Mouse (Mus musculus): ENCODE measurements around the gene Retreg3. TPM values are rescaled to one million over a fixed set of nuclear protein-coding genes. Genes with fewer than 3 reads are reported as not detected.
A peak's percentile ranks its signal among the peaks of the same experiment; 100 is the strongest.

Retreg3 gene
- polyA plus RNA-seq, 2 experiments from 2014 or later = 14.4 to 24.7 TPM

GRCm38 (mm10) chr11:101115564-101115963 lies 4.1 kb downstream of the Retreg3 start:
- no peak for ATAC-seq

DNA sequence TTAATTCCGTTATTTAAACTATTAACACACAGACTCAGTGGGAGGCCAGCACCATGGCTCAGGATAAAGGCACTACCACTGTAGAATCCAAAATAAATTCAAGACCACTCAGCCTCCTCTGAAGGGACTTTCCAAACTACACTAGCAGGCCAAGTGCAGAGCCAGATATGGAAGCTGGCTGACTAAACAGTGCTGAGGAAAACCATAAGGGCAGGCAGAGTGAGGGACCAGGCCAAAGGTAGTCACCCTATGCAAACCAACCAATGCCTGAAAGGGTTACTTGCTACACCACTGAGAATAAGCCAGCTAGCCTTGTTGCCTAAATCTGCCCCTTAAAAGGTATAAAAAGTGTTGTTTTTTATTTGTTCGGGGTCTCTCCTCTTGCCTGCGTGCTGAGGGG lies 7.5 kb downstream of the Retreg3 start:
- no peak for ATAC-seq

- ATAC-seq = no peak
These were observed 8.5 kb downstream of the Retreg3 start for GRCm38 (mm10) chr11:101111178-101111577.

GRCm38 (mm10) chr11:101110708-101111107 lies 9.0 kb downstream of the Retreg3 start:
- no peak for ATAC-seq

DNA sequence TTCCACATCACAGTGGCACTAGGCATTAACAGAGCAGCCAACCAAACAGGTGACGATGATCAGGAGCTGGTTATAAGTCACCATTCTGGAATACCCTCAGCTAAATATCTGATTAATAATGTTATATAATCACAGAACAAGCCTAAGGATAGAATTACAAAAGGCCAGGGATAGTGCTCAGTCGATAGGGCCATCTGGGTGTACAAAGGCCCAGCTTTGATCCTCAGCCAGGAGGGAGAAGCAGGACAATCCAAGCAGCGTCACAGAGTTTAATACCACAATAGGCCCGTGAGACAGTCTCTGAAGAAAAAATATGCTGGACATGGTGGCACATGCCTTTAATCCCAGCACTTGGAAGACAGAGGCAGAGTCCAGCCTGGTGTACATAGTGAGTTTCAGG lies 10.3 kb downstream of the Retreg3 start:
- no peak for ATAC-seq

DNA sequence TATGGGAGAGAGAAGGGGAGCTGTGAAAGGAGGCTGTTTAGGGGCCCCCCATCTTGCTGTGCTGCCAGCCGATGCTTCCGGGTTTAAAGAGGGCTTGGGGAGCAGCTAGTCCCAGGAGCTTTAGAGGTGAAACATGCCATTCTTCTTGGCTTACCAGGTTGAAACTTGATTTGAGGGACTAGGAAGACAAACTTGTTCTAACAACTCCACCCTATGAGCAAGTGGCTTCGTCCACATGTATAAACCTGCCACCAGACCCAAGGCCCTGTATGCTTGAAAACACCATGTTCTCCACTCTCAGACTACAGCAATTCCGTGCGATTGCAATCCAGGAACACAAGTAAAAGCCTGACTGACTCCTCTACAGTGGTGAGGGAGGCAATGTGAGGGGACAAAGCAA lies 16.7 kb downstream of the Retreg3 start:
- ATAC-seq = no peak

DNA sequence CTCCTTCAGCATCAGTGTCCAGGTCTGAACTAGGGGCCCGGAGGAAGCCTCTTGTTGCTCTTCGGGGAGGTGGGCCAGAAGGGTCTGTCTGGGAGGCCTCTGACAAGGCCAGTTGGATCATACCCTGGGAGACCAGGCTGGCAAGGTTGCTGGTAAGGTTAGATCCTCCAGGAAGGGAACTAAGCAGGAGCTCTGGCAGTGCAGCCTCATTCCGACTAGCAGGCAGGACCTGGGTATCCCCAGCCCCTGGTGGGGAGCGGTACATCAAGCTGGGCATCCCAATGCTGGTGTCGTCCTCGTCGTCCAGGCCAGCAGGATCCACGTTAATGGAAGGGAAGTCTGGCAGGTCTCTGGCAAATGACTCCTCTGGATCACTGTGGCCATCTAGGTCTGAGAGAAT lies 21.5 kb downstream of the Retreg3 start:
- no peak for ATAC-seq

GRCm38 (mm10) chr11:101095314-101096024 lies 24.2 kb downstream of the Retreg3 start, which contains the start of gene Psmc3ip:
Psmc3ip (minus strand) TSS chr11:101095436.
- ATAC-seq = peak; percentile 86

GRCm38 (mm10) chr11:101094930-101095313 lies 24.8 kb downstream of the Retreg3 start:
- no peak for ATAC-seq

DNA sequence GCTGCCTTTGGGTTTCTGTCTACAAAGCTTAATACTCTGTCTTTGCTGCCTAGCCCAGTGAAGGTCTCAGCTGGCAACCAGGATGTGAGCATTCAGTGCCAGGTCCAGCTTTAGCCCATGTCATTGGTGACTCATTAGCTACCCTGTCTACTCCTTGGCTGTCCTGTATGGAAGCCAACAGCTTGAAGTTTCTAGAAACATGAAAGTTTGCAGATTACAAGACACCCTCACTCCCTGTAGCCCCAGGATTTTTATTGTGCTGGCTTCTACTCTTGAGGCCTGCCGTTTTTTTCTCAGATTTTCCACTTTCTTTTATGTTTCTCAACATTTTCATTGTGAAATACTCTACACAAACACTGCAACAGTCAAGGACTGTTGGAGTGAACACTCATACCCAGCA lies 29.8 kb downstream of the Retreg3 start:
- no peak for ATAC-seq

- no peak for ATAC-seq
These were observed 32.0 kb downstream of the Retreg3 start for GRCm38 (mm10) chr11:101087682-101088055.

DNA sequence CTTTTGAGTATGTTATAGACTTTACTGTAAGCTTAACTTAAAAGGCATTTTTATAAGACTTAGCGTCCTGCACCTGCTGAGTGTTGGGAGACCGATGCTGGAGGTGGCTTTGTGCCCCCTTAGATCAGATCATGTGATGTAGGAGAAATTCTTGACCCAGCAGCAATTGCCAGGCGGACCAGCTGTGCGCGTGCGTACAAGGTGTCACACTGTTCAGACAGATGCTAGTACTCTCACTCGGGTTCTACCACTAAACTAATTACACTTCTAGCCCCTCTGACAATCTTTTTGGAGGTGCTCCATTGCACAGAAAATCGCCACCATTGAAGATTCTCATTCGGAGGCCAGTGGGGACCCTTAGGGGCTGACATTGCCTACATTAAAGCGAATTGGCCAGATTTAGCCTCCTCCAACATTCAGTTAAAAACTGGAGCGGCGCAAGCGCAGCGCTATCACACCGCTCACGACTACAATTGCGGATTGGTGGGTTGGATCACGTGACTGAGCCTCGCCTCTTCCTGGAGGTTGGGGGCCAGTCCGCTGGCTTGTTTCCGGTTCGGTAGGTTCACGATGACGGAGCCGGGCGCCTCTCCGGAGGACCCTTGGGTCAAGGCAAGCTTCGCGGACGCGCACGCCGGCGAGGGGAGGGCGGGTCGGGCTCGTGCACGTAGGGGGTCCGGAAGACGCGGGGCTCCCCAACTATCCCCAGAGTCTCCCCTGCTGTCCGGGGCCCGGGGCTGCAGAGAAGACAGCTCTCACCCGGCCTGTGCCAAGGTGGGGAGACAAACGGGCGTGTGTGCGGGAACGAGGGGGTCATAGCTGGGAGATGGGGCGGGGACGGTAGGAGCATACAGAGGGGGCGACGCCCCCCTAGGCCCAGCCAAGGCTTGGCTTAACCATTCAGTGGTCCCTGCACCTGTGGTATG lies 32.7 kb downstream of the Retreg3 start, which contains the start of gene Mlx:
Gene Mlx, plus strand, starts transcription at position 522 of the 926 bp plus-strand sequence.
- ATAC-seq = peak; percentile 81

GRCm38 (mm10) chr11:101086323-101086674 lies 33.4 kb downstream of the Retreg3 start:
- ATAC-seq = no peak

GRCm38 (mm10) chr11:101085617-101086322 lies 33.9 kb downstream of the Retreg3 start:
- ATAC-seq = no peak

- no peak for ATAC-seq
These were observed 34.9 kb downstream of the Retreg3 start for GRCm38 (mm10) chr11:101084811-101085210.

DNA sequence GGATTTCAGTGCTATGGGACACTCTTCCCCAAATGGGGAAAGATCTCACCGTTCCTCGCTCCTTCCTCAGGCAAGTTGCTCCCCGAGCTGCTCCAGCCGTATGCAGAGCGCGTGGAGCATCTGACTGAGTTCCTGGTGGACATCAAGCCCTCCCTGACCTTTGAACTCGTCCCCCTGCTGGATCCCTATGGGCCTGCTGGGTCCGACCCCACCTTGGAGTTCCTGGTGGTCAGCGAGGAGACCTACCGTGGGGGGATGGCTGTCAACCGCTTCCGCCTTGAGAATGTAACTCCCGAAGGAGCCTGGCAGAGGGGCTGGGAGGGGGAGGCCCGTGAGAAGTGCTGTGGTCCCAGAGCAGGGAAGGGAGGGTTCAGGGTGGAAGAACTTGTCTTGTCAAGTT lies 35.4 kb downstream of the Retreg3 start:
- no peak for ATAC-seq

- no peak for ATAC-seq
These were observed 36.5 kb downstream of the Retreg3 start for GRCm38 (mm10) chr11:101083083-101083697.

- ATAC-seq = peak; percentile 81
These were observed 37.2 kb downstream of the Retreg3 start, which contains the start of gene Coasy for GRCm38 (mm10) chr11:101082208-101083082. Coasy (plus strand) TSS chr11:101082565.

GRCm38 (mm10) chr11:101081659-101082058 lies 38.0 kb downstream of the Retreg3 start:
- no peak for ATAC-seq

GRCm38 (mm10) chr11:101080421-101080820 lies 39.3 kb downstream of the Retreg3 start:
- ATAC-seq = no peak

DNA sequence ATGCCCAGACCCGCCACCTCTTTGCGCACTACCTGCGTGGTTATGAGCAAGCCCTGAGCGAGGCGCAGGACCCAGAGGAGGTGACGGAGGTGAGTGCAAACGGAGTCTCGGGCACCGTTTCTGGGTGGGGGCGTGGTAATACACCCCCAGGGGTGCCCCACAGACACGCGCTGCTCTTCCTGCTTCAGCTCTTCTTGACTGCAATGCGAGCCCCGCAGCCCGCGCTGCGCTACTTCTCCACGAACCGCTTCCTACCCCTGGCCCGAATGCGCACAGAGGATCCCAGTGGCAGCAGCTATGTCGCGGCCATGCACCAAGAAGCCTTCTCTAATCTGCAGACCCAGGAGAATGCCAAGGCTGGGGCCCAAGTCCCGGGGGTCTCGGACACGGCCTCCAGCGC lies 39.9 kb downstream of the Retreg3 start:
- no peak for ATAC-seq

DNA sequence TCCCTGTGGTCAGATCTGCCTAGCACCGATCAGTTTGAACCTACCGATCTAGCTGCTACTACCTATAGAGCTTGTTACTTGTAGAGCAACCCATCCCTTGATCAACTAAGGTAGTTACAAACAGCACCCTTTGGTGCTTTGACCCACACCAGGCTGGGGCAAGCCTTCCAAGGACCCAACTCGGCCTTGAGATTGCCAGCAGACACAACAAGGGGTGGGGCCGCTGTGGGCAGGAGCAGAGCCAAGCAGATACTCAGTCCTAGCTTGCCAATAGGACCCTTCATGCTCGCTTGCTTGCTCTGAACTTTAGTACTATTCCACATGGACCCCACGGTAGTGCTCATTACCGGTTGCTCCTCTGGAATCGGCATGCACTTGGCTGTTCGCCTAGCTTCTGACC lies 41.6 kb downstream of the Retreg3 start, which contains the start of gene Hsd17b1:
Gene Hsd17b1, plus strand, starts transcription at position 291 of the 400 bp plus-strand sequence.
- ATAC-seq = no peak

All from activated CD4-positive, CD25-positive, alpha-beta regulatory T cell, adult 4 months (primary cell).